Mouse (Mus musculus): ENCODE measurements at regions not wholly inside any gene's neighbourhood (a gene's known extent, or its start where the extent isn't known, plus 50 kb on each side); places are given as distances from the start of the nearest gene placed in this dataset.

- WGBS (ENCODE audit: insufficient replicate concordance) = 46% methylated on average over 4 of the region's 4 CpGs
- Histone ChIP-seq H3K9me3 (replicated peaks; ENCODE audit: control insufficient read depth, low read length) (no peaks in the 10 kb centered on the region), H3K4me2 (ENCODE audit: low read depth, low read length) (no peak overlapping the region), H3K27me3 (ENCODE audit: control insufficient read depth, insufficient read depth, low read depth, low read length) (no peaks in the 10 kb centered on the region), H3K9ac (ENCODE audit: low read depth, low read length) (no peak overlapping the region), H3K4me1 (ENCODE audit: control insufficient read depth, low read depth, low read length) (no peaks in the 10 kb centered on the region), H3K36me3 (ENCODE audit: control insufficient read depth, insufficient read depth) (no peaks in the 10 kb centered on the region), H3K4me3 (ENCODE audit: low read depth, low read length) (no peak overlapping the region), H3K27ac (ENCODE audit: low read length) (no peak overlapping the region)
- ATAC-seq (ENCODE audit: low read depth) = no peak
Measured at GRCm38 (mm10) chr10:24410885-24411284, 184.4 kb upstream of the Ccn2 start.

DNA sequence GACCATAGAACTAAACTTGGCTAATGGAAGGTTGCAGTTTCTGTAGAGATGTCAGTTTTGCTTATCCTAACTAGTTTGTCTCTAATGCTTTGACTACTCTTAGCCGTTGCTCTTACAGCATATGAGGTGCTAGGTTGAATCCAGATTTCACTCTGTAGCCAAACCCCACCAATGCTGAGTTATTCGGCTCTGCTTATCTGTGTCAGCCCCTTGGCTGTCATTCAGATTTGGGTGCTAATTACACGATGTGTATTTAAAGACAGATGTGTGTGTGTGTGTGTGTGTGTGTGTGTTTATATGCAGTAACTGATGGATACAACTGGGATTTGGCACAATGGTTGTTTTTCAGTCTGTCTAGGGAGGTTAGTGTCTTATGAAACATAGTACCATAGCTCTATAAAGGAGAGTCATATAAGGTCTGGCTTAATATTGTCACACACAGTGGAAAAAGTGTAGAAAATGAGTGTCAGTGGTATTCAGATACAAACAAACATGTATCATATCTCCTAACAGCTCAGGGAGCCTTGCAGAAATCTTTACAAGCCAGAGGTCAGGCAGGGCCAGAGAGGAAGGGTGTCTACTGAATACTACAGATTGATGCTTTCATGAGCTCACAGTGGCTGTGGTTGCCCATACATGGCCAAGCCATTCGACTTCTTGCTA is 172.6 kb upstream of the Ccn2 start:
- Histone ChIP-seq H3K9me3 (replicated peaks; ENCODE audit: control insufficient read depth, low read length) (no peaks in the 10 kb centered on the region), H3K4me1 (ENCODE audit: control insufficient read depth, low read depth, low read length) (no peaks in the 10 kb centered on the region), H3K27ac (ENCODE audit: low read length) (no peak overlapping the region), H3K4me3 (ENCODE audit: low read depth, low read length) (no peak overlapping the region), H3K9ac (ENCODE audit: low read depth, low read length) (no peak overlapping the region), H3K36me3 (ENCODE audit: control insufficient read depth, insufficient read depth) (no peaks in the 10 kb centered on the region), H3K27me3 (ENCODE audit: control insufficient read depth, insufficient read depth, low read depth, low read length) (no peaks in the 10 kb centered on the region), H3K4me2 (ENCODE audit: low read depth, low read length) (no peak overlapping the region)
- ATAC-seq (ENCODE audit: low read depth) = no peak
- whole genome bisulfite sequencing (ENCODE audit: insufficient replicate concordance) = 52% methylated on average over 4 of the region's 4 CpGs

GRCm38 (mm10) chr10:24433737-24434367 is 161.4 kb upstream of the Ccn2 start:
- H3K4me1 ChIP-seq (ENCODE audit: control insufficient read depth, low read depth, low read length) = no peaks in the 10 kb centered on the region
- H3K4me2 ChIP-seq (ENCODE audit: low read depth, low read length) = no peak overlapping the region
- no peak overlapping the region for H3K9ac ChIP-seq (ENCODE audit: low read depth, low read length)
- no peak overlapping the region for H3K27ac ChIP-seq (ENCODE audit: low read length)
- H3K36me3 ChIP-seq (ENCODE audit: control insufficient read depth, insufficient read depth) = no peaks in the 10 kb centered on the region
- no peak for ATAC-seq (ENCODE audit: low read depth)
- no peaks in the 10 kb centered on the region for H3K27me3 ChIP-seq (ENCODE audit: control insufficient read depth, insufficient read depth, low read depth, low read length)
- H3K9me3 ChIP-seq (replicated peaks; ENCODE audit: control insufficient read depth, low read length) = no peaks in the 10 kb centered on the region
- H3K4me3 ChIP-seq (ENCODE audit: low read depth, low read length) = no peak overlapping the region

- Histone ChIP-seq H3K4me3 (ENCODE audit: low read depth, low read length) (no peak overlapping the region), H3K9me3 (replicated peaks; ENCODE audit: control insufficient read depth, low read length) (no peaks in the 10 kb centered on the region), H3K4me2 (ENCODE audit: low read depth, low read length) (no peak overlapping the region), H3K36me3 (ENCODE audit: control insufficient read depth, insufficient read depth) (no peaks in the 10 kb centered on the region), H3K27ac (ENCODE audit: low read length) (no peak overlapping the region), H3K27me3 (ENCODE audit: control insufficient read depth, insufficient read depth, low read depth, low read length) (no peaks in the 10 kb centered on the region), H3K4me1 (ENCODE audit: control insufficient read depth, low read depth, low read length) (no peaks in the 10 kb centered on the region), H3K9ac (ENCODE audit: low read depth, low read length) (no peak overlapping the region)
- ATAC-seq (ENCODE audit: low read depth) = no peak
- WGBS (ENCODE audit: insufficient replicate concordance) = 60% methylated on average over 2 of the region's 2 CpGs
Measured at GRCm38 (mm10) chr10:24437177-24437576, 158.1 kb upstream of the Ccn2 start.

- no peaks in the 10 kb centered on the region for H3K27me3 ChIP-seq (ENCODE audit: control insufficient read depth, insufficient read depth, low read depth, low read length)
- WGBS (ENCODE audit: insufficient replicate concordance) = 25% methylated on average over 1 of the region's 1 CpGs
- no peak for ATAC-seq (ENCODE audit: low read depth)
- no peaks in the 10 kb centered on the region for H3K4me1 ChIP-seq (ENCODE audit: control insufficient read depth, low read depth, low read length)
- no peak overlapping the region for H3K9ac ChIP-seq (ENCODE audit: low read depth, low read length)
- no peak overlapping the region for H3K27ac ChIP-seq (ENCODE audit: low read length)
- H3K4me3 ChIP-seq (ENCODE audit: low read depth, low read length) = no peak overlapping the region
- H3K4me2 ChIP-seq (ENCODE audit: low read depth, low read length) = no peak overlapping the region
- no peaks in the 10 kb centered on the region for H3K36me3 ChIP-seq (ENCODE audit: control insufficient read depth, insufficient read depth)
- no peaks in the 10 kb centered on the region for H3K9me3 ChIP-seq (replicated peaks; ENCODE audit: control insufficient read depth, low read length)
Measured at GRCm38 (mm10) chr10:24444572-24444971, 150.7 kb upstream of the Ccn2 start.

DNA sequence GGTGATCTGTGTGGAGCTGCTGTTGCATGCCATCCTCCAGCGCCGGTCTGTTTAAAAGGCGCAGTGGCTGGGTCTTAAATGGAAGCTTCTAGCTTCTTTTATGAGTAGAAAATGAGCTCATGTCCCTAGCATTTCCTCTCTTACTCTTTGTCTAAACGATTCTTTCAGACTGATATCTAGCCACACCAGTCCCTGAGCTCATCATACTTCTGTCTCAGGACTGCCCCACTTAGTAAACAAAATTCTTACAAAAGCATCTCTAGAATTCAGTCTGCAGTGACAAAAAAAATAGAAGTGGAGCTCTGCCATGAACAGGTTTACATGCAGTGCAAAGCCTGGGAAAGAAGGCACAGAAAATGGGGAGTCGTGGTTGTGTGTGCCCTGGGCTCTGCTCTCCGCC is 150.2 kb upstream of the Ccn2 start:
- Histone ChIP-seq H3K9ac (ENCODE audit: low read depth, low read length) (no peak overlapping the region), H3K4me3 (ENCODE audit: low read depth, low read length) (no peak overlapping the region), H3K27me3 (ENCODE audit: control insufficient read depth, insufficient read depth, low read depth, low read length) (no peaks in the 10 kb centered on the region), H3K4me2 (ENCODE audit: low read depth, low read length) (no peak overlapping the region), H3K36me3 (ENCODE audit: control insufficient read depth, insufficient read depth) (no peaks in the 10 kb centered on the region), H3K9me3 (replicated peaks; ENCODE audit: control insufficient read depth, low read length) (no peaks in the 10 kb centered on the region), H3K4me1 (ENCODE audit: control insufficient read depth, low read depth, low read length) (no peaks in the 10 kb centered on the region), H3K27ac (ENCODE audit: low read length) (no peak overlapping the region)
- 53% methylated on average over 6 of the region's 6 CpGs for WGBS (ENCODE audit: insufficient replicate concordance)
- ATAC-seq (ENCODE audit: low read depth) = no peak

GRCm38 (mm10) chr10:24446168-24446567 is 149.1 kb upstream of the Ccn2 start:
- ATAC-seq (ENCODE audit: low read depth) = no peak
- H3K9ac ChIP-seq (ENCODE audit: low read depth, low read length) = no peak overlapping the region
- no peak overlapping the region for H3K27ac ChIP-seq (ENCODE audit: low read length)
- H3K4me2 ChIP-seq (ENCODE audit: low read depth, low read length) = no peak overlapping the region
- no peaks in the 10 kb centered on the region for H3K36me3 ChIP-seq (ENCODE audit: control insufficient read depth, insufficient read depth)
- H3K4me1 ChIP-seq (ENCODE audit: control insufficient read depth, low read depth, low read length) = no peaks in the 10 kb centered on the region
- 47% methylated on average over 8 of the region's 8 CpGs for WGBS (ENCODE audit: insufficient replicate concordance)
- no peak overlapping the region for H3K4me3 ChIP-seq (ENCODE audit: low read depth, low read length)
- no peaks in the 10 kb centered on the region for H3K9me3 ChIP-seq (replicated peaks; ENCODE audit: control insufficient read depth, low read length)
- no peaks in the 10 kb centered on the region for H3K27me3 ChIP-seq (ENCODE audit: control insufficient read depth, insufficient read depth, low read depth, low read length)

DNA sequence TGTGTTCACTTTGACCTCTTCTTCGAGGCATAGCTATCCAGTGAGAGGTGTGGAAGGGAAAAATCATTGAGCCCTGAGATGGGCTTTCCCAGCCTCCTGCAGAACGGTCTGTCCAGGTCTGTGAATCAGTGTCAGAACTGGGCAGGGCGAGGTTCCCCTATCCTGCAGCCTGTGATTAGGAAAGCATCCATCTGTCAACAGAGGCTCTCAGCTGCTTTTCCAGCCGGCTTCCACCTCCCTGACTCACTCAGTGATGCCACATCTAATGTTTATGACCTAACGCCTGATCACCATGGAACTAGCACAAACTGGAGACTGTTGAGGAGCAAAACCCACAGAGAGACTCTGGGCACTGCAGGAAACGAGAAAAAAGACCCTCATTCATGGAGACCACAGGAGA is 148.1 kb upstream of the Ccn2 start:
- H3K27me3 ChIP-seq (ENCODE audit: control insufficient read depth, insufficient read depth, low read depth, low read length) = no peaks in the 10 kb centered on the region
- no peaks in the 10 kb centered on the region for H3K4me1 ChIP-seq (ENCODE audit: control insufficient read depth, low read depth, low read length)
- no peaks in the 10 kb centered on the region for H3K9me3 ChIP-seq (replicated peaks; ENCODE audit: control insufficient read depth, low read length)
- ATAC-seq (ENCODE audit: low read depth) = no peak
- H3K27ac ChIP-seq (ENCODE audit: low read length) = no peak overlapping the region
- H3K4me2 ChIP-seq (ENCODE audit: low read depth, low read length) = no peak overlapping the region
- H3K9ac ChIP-seq (ENCODE audit: low read depth, low read length) = no peak overlapping the region
- no peaks in the 10 kb centered on the region for H3K36me3 ChIP-seq (ENCODE audit: control insufficient read depth, insufficient read depth)
- 44% methylated on average over 6 of the region's 6 CpGs for WGBS (ENCODE audit: insufficient replicate concordance)
- no peak overlapping the region for H3K4me3 ChIP-seq (ENCODE audit: low read depth, low read length)

- H3K4me3 ChIP-seq (ENCODE audit: low read depth, low read length) = no peak overlapping the region
- no peak overlapping the region for H3K9ac ChIP-seq (ENCODE audit: low read depth, low read length)
- no peaks in the 10 kb centered on the region for H3K27me3 ChIP-seq (ENCODE audit: control insufficient read depth, insufficient read depth, low read depth, low read length)
- H3K36me3 ChIP-seq (ENCODE audit: control insufficient read depth, insufficient read depth) = no peaks in the 10 kb centered on the region
- no peaks in the 10 kb centered on the region for H3K9me3 ChIP-seq (replicated peaks; ENCODE audit: control insufficient read depth, low read length)
- WGBS (ENCODE audit: insufficient replicate concordance) = 38% methylated on average over 9 of the region's 9 CpGs
- no peak overlapping the region for H3K27ac ChIP-seq (ENCODE audit: low read length)
- no peak overlapping the region for H3K4me2 ChIP-seq (ENCODE audit: low read depth, low read length)
- H3K4me1 ChIP-seq (ENCODE audit: control insufficient read depth, low read depth, low read length) = no peaks in the 10 kb centered on the region
- ATAC-seq (ENCODE audit: low read depth) = no peak
Measured at GRCm38 (mm10) chr10:24448001-24448561, 147.2 kb upstream of the Ccn2 start.
